Mouse (Mus musculus) liver, embryonic 16.5 days (tissue): ENCODE results near the gene Krt12. TPM values are rescaled to one million over a fixed set of nuclear protein-coding genes. Genes with fewer than 3 reads are reported as not detected.

Experiments
- ATAC-seq: fragments of 200-750 bp; cut with Nextera tagmentation; 2 replicates; pipeline ENCODE4 v1.8.0; 2017; ENCODE audit warnings: low read depth, mild to moderate bottlenecking, moderate number of reproducible peaks, moderate library complexity
- H3K27ac ChIP-seq: fragments of 300-500 bp; sonication (generic); 2 replicates; pipeline ENCODE4 v1.5.1; 2014; ENCODE audit warnings: mild to moderate bottlenecking, low read length
- H3K27me3 ChIP-seq: fragments of 300-500 bp; sonication (generic); 2 replicates; pipeline ENCODE4 v1.6.1; 2014; ENCODE audit warnings: low read depth, low read length, mixed read lengths; ENCODE audit not compliant: control insufficient read depth, insufficient read depth
- H3K36me3 ChIP-seq: fragments of 300-500 bp; sonication (generic); 2 replicates; pipeline ENCODE4 v1.6.1; 2014; ENCODE audit warnings: mild to moderate bottlenecking; ENCODE audit not compliant: control insufficient read depth, insufficient read depth
- H3K4me1 ChIP-seq: fragments of 300-500 bp; sonication (generic); 2 replicates; pipeline ENCODE4 v1.6.1; 2014; ENCODE audit warnings: low read depth, low read length, mixed read lengths; ENCODE audit not compliant: control insufficient read depth
- H3K4me2 ChIP-seq: fragments of 300-500 bp; sonication (generic); 2 replicates; pipeline ENCODE4 v1.6.1; 2014; ENCODE audit warnings: low read depth, low read length, mixed read lengths
- H3K4me3 ChIP-seq: fragments of 300-500 bp; sonication (generic); 2 replicates; pipeline ENCODE4 v1.5.1; 2014; ENCODE audit warnings: low read depth, mild to moderate bottlenecking, low read length
- H3K9ac ChIP-seq: fragments of 300-500 bp; sonication (generic); 2 replicates; pipeline ENCODE4 v1.6.1; 2014; ENCODE audit warnings: low read depth, low read length
- H3K9me3 ChIP-seq: fragments of 300-500 bp; sonication (generic); replicated peaks from 2 replicates; pipeline ENCODE4 v1.6.1; 2016; ENCODE audit warnings: low read length; ENCODE audit not compliant: control insufficient read depth
- WGBS: fragments of 180-500 bp; shearing (Covaris S2); extraction: QIAGEN DNeasy Blood & Tissue Kit; methylation state at CpG from one replicate; pipeline ENCODE4 v1.1.7; 2014; ENCODE audit not compliant: insufficient replicate concordance; 5-methylcytosine and 5-hydroxymethylcytosine counted together
- polyA plus RNA-seq: library from polyadenylated mRNA; unstranded; fragments of >200 nt; fragmentation: Nextera tagmentation; extraction: Ambion mirVana; gene quantifications from 2 replicates; pipeline ENCODE4 v1.2.1, GENCODE M21; 2015

The Krt12 gene
- polyA plus RNA-seq, 1 experiment from 2014 or later, result 0.05 TPM

- Histone ChIP-seq H3K27ac (no peak overlapping the region), H3K4me2 (no peak overlapping the region), H3K9ac (no peak overlapping the region), H3K9me3 (no peaks in the 10 kb centered on the region), H3K27me3 (no peaks in the 10 kb centered on the region), H3K4me1 (no peaks in the 10 kb centered on the region), H3K36me3 (no peaks in the 10 kb centered on the region), H3K4me3 (no peak overlapping the region)
- ATAC-seq, result no peak
- WGBS, result 76% methylated on average over 13 of the region's 13 CpGs
Observed at GRCm38 (mm10) chr11:99416902-99417301, 5.2 kb downstream of the Krt12 start.

- no peak overlapping the region for H3K9ac ChIP-seq
- H3K27ac ChIP-seq, result no peak overlapping the region
- ATAC-seq, result no peak
- H3K4me1 ChIP-seq, result no peaks in the 10 kb centered on the region
- H3K4me3 ChIP-seq, result no peak overlapping the region
- WGBS, result 77% methylated on average over 13 of the region's 13 CpGs
- no peaks in the 10 kb centered on the region for H3K9me3 ChIP-seq
- no peak overlapping the region for H3K4me2 ChIP-seq
- H3K36me3 ChIP-seq, result no peaks in the 10 kb centered on the region
- H3K27me3 ChIP-seq, result no peaks in the 10 kb centered on the region
Observed at GRCm38 (mm10) chr11:99414463-99415147, 7.5 kb downstream of the Krt12 start.

GRCm38 (mm10) chr11:99413247-99413646 lies 8.8 kb downstream of the Krt12 start:
- Histone ChIP-seq H3K4me2 (no peak overlapping the region), H3K9me3 (no peaks in the 10 kb centered on the region), H3K9ac (no peak overlapping the region), H3K36me3 (no peaks in the 10 kb centered on the region), H3K27me3 (no peaks in the 10 kb centered on the region), H3K4me1 (no peaks in the 10 kb centered on the region), H3K27ac (no peak overlapping the region), H3K4me3 (no peak overlapping the region)
- ATAC-seq, result no peak
- WGBS, result 16% methylated on average over 6 of the region's 6 CpGs

GRCm38 (mm10) chr11:99406186-99406585 lies 15.9 kb downstream of the Krt12 start:
- H3K4me1 ChIP-seq, result no peaks in the 10 kb centered on the region
- H3K9ac ChIP-seq, result no peak overlapping the region
- no peak overlapping the region for H3K4me2 ChIP-seq
- WGBS, result 58% methylated on average over 10 of the region's 10 CpGs
- H3K27me3 ChIP-seq, result no peaks in the 10 kb centered on the region
- H3K36me3 ChIP-seq, result no peaks in the 10 kb centered on the region
- H3K9me3 ChIP-seq, result no peaks in the 10 kb centered on the region
- no peak overlapping the region for H3K27ac ChIP-seq
- ATAC-seq, result no peak
- H3K4me3 ChIP-seq, result no peak overlapping the region

GRCm38 (mm10) chr11:99399956-99400549 lies 22.0 kb downstream of the Krt12 start:
- no peaks in the 10 kb centered on the region for H3K9me3 ChIP-seq
- H3K27ac ChIP-seq, result no peak overlapping the region
- H3K36me3 ChIP-seq, result no peaks in the 10 kb centered on the region
- no peak for ATAC-seq
- no peak overlapping the region for H3K9ac ChIP-seq
- H3K4me2 ChIP-seq, result no peak overlapping the region
- 63% methylated on average over 13 of the region's 13 CpGs for WGBS
- no peaks in the 10 kb centered on the region for H3K27me3 ChIP-seq
- H3K4me3 ChIP-seq, result no peak overlapping the region
- H3K4me1 ChIP-seq, result no peaks in the 10 kb centered on the region

GRCm38 (mm10) chr11:99398832-99399231 lies 23.2 kb downstream of the Krt12 start:
- Histone ChIP-seq H3K36me3 (no peaks in the 10 kb centered on the region), H3K4me1 (no peaks in the 10 kb centered on the region), H3K27ac (no peak overlapping the region), H3K4me2 (no peak overlapping the region), H3K9ac (no peak overlapping the region), H3K4me3 (no peak overlapping the region), H3K27me3 (no peaks in the 10 kb centered on the region), H3K9me3 (no peaks in the 10 kb centered on the region)
- ATAC-seq, result no peak
- WGBS, result 52% methylated on average over 8 of the region's 8 CpGs

- ATAC-seq, result no peak
- H3K36me3 ChIP-seq, result no peaks in the 10 kb centered on the region
- H3K4me2 ChIP-seq, result no peak overlapping the region
- no peak overlapping the region for H3K27ac ChIP-seq
- no peaks in the 10 kb centered on the region for H3K4me1 ChIP-seq
- H3K9me3 ChIP-seq, result no peaks in the 10 kb centered on the region
- H3K4me3 ChIP-seq, result no peak overlapping the region
- WGBS, result 31% methylated on average over 3 of the region's 3 CpGs
- no peaks in the 10 kb centered on the region for H3K27me3 ChIP-seq
- no peak overlapping the region for H3K9ac ChIP-seq
Observed at GRCm38 (mm10) chr11:99398084-99398483, 24.0 kb downstream of the Krt12 start.

GRCm38 (mm10) chr11:99396661-99397060 lies 25.4 kb downstream of the Krt12 start:
- Histone ChIP-seq H3K9me3 (no peaks in the 10 kb centered on the region), H3K4me3 (no peak overlapping the region), H3K4me2 (no peak overlapping the region), H3K27ac (no peak overlapping the region), H3K27me3 (no peaks in the 10 kb centered on the region), H3K4me1 (no peaks in the 10 kb centered on the region), H3K9ac (no peak overlapping the region), H3K36me3 (no peaks in the 10 kb centered on the region)
- WGBS, result 69% methylated on average over 2 of the region's 2 CpGs
- ATAC-seq, result no peak

- 41% methylated on average over 3 of the region's 3 CpGs for WGBS
Observed at GRCm38 (mm10) chr11:99396034-99396433, 26.0 kb downstream of the Krt12 start.

More at GRCm38 (mm10) chr11:99396034-99396433, 26.0 kb downstream of the Krt12 start:
- Histone ChIP-seq H3K9me3 (no peaks in the 10 kb centered on the region), H3K27ac (no peak overlapping the region), H3K4me1 (no peaks in the 10 kb centered on the region), H3K4me3 (no peak overlapping the region), H3K27me3 (no peaks in the 10 kb centered on the region), H3K4me2 (no peak overlapping the region), H3K36me3 (no peaks in the 10 kb centered on the region), H3K9ac (no peak overlapping the region)
- ATAC-seq, result no peak
